Mouse (Mus musculus) heart, embryonic 16.5 days (tissue): ENCODE results near the gene Olfr1101. TPM values are rescaled to one million over a fixed set of nuclear protein-coding genes. Genes with fewer than 3 reads are reported as not detected.

Experiments used
- ATAC-seq: fragments of 200-750 bp; cut with Nextera tagmentation; replicated peaks from 2 replicates; pipeline ENCODE4 v1.8.0; 2017; ENCODE audit warnings: moderate number of reproducible peaks; ENCODE audit not compliant: insufficient read depth, low FRiP score; ENCODE audit errors: extremely low read depth
- H3K27ac ChIP-seq: fragments of 300-500 bp; sonication (generic); 2 replicates; pipeline ENCODE4 v1.5.1; 2014; ENCODE audit warnings: mild to moderate bottlenecking, low read length, control low read depth, moderate library complexity
- H3K27me3 ChIP-seq: fragments of 300-500 bp; sonication (generic); 2 replicates; pipeline ENCODE4 v1.6.1; 2014; ENCODE audit warnings: low read length, mixed read lengths; ENCODE audit not compliant: control insufficient read depth, insufficient read depth
- H3K36me3 ChIP-seq: fragments of 300-500 bp; sonication (generic); 2 replicates; pipeline ENCODE4 v1.6.1; 2014; ENCODE audit not compliant: control insufficient read depth, insufficient read depth
- H3K4me1 ChIP-seq: fragments of 300-500 bp; sonication (generic); 2 replicates; pipeline ENCODE4 v1.6.1; 2014; ENCODE audit warnings: low read length, mixed read lengths; ENCODE audit not compliant: control insufficient read depth, insufficient read depth
- H3K4me2 ChIP-seq: fragments of 300-500 bp; sonication (generic); 2 replicates; pipeline ENCODE4 v1.6.1; 2014; ENCODE audit warnings: low read depth, mild to moderate bottlenecking, control low read depth, low read length
- H3K4me3 ChIP-seq: fragments of 300-500 bp; sonication (generic); 2 replicates; pipeline ENCODE4 v1.5.1; 2014; ENCODE audit warnings: mild to moderate bottlenecking, control low read depth, low read length
- H3K9ac ChIP-seq: fragments of 300-500 bp; sonication (generic); 2 replicates; pipeline ENCODE4 v1.6.1; 2014; ENCODE audit warnings: low read length, control low read depth
- H3K9me3 ChIP-seq: fragments of 300-500 bp; sonication (generic); replicated peaks from 2 replicates; pipeline ENCODE4 v1.6.1; 2016; ENCODE audit warnings: low read length; ENCODE audit not compliant: control insufficient read depth
- whole genome bisulfite sequencing: fragments of 180-500 bp; shearing (Covaris S2); extraction: QIAGEN DNeasy Blood & Tissue Kit; methylation state at CpG from one replicate; pipeline ENCODE4 v1.1.7; 2014; 5-methylcytosine and 5-hydroxymethylcytosine counted together
- polyA plus RNA-seq: library from polyadenylated mRNA; unstranded; fragments of >200 nt; fragmentation: Nextera tagmentation; extraction: Ambion mirVana; gene quantifications from 2 replicates; pipeline ENCODE4 v1.2.1, GENCODE M21; 2015

Olfr1101 gene
- not detected in 2 replicates for polyA plus RNA-seq

GRCm38 (mm10) chr2:86991121-86991520 is at the start of gene Olfr1101:
Gene Olfr1101 (minus strand): TSS chr2:86991221.
- no peak for ATAC-seq
- 67% methylated on average over 3 of the region's 3 CpGs for WGBS
- no peaks in the 10 kb centered on the region for H3K36me3 ChIP-seq
- H3K4me3 ChIP-seq, result no peak within 1 kb of the TSS
- no peaks in the 10 kb centered on the region for H3K4me1 ChIP-seq
- H3K27me3 ChIP-seq, result no peaks in the 10 kb centered on the region
- H3K9ac ChIP-seq, result no peak within 1 kb of the TSS
- no peak within 1 kb of the TSS for H3K4me2 ChIP-seq
- H3K9me3 ChIP-seq, result no peaks in the 10 kb centered on the region
- H3K27ac ChIP-seq, result no peak within 1 kb of the TSS

DNA sequence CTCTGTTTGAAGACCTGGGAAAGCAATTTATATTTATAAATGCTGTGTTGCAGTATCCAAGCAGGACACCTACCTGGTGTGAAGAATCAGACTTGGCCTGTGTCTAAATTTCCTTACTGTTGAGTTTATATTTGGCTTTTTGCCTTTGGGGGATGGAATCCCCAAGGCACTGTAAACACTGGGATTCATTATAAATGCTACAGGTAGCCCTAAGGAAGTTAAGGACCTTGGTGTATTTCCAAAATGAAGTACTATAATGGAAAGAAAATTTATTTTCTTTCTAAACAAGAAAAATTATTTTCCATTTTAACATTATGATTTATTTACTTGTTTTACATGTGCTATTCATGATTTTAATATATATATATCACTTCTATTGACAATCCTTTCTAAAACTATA is 45.4 kb upstream of the Olfr1101 start, which contains the start of gene Olfr1105:
TSS of gene Olfr1105 (minus strand) at position 101 of the 400 bp plus-strand sequence.
- ATAC-seq, result no peak
- no peaks in the 10 kb centered on the region for H3K36me3 ChIP-seq
- no peaks in the 10 kb centered on the region for H3K9me3 ChIP-seq
- no peaks in the 10 kb centered on the region for H3K27me3 ChIP-seq
- H3K4me3 ChIP-seq, result no peak within 1 kb of the TSS
- H3K9ac ChIP-seq, result no peak within 1 kb of the TSS
- no peak within 1 kb of the TSS for H3K27ac ChIP-seq
- H3K4me1 ChIP-seq, result no peaks in the 10 kb centered on the region
- H3K4me2 ChIP-seq, result no peak within 1 kb of the TSS

DNA sequence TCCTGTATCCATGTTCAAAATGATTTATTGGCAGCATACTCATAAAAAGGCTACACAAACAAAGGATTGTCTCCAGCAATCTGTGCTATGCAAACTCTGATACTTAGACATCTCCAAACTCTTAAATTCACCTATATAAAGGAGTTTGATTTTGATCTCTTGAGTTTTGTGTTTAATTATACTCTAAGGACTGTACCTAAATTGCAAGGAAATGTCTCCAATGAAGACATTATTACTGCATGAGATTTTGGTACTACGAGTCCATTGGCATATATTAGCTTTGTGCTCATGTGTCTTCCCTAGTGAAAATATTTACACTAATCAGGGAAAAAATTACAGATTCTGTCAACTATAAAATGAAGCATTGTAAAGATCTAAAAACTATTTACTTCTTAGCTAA is 36.0 kb upstream of the Olfr1101 start, which contains the start of gene Olfr1104:
TSS of gene Olfr1104 (minus strand) at position 101 of the 400 bp plus-strand sequence.
- no peak for ATAC-seq
- H3K4me2 ChIP-seq, result no peak within 1 kb of the TSS
- no peak within 1 kb of the TSS for H3K4me3 ChIP-seq
- no peak within 1 kb of the TSS for H3K9ac ChIP-seq
- no peaks in the 10 kb centered on the region for H3K27me3 ChIP-seq
- 76% methylated on average over 1 of the region's 1 CpGs for WGBS
- no peaks in the 10 kb centered on the region for H3K9me3 ChIP-seq
- H3K27ac ChIP-seq, result no peak within 1 kb of the TSS
- H3K4me1 ChIP-seq, result no peaks in the 10 kb centered on the region
- H3K36me3 ChIP-seq, result no peaks in the 10 kb centered on the region

DNA sequence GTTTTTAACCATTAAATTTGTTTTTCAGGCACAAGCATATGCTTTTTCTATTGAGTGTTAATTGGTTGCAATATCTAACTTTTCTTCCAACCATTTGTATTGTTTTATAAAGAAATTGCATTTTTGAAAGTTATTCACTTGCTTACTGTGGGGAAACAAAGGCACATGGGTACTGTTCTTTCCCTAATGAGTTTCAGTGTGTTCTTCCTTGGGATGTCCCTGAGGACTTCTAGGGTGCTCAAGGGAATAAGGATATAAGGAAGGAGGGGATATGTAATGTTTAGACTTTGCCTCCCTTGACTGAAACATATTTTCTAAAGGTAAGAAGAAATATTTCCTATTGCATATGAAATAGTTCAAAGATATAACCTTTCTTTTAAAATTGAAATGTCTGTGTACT is 7.1 kb upstream of the Olfr1101 start, which contains the start of gene Olfr1102:
TSS of gene Olfr1102 (plus strand) at position 301 of the 400 bp plus-strand sequence.
- H3K27me3 ChIP-seq, result no peaks in the 10 kb centered on the region
- no peak within 1 kb of the TSS for H3K4me3 ChIP-seq
- H3K27ac ChIP-seq, result no peak within 1 kb of the TSS
- no peak within 1 kb of the TSS for H3K4me2 ChIP-seq
- no peaks in the 10 kb centered on the region for H3K9me3 ChIP-seq
- H3K36me3 ChIP-seq, result no peaks in the 10 kb centered on the region
- ATAC-seq, result no peak
- no peak within 1 kb of the TSS for H3K9ac ChIP-seq
- no peaks in the 10 kb centered on the region for H3K4me1 ChIP-seq

- H3K27ac ChIP-seq, result no peak within 1 kb of the TSS
- no peaks in the 10 kb centered on the region for H3K27me3 ChIP-seq
- ATAC-seq, result no peak
- H3K9ac ChIP-seq, result no peak within 1 kb of the TSS
- H3K4me2 ChIP-seq, result no peak within 1 kb of the TSS
- 67% methylated on average over 3 of the region's 3 CpGs for WGBS
- H3K4me1 ChIP-seq, result no peaks in the 10 kb centered on the region
- no peaks in the 10 kb centered on the region for H3K9me3 ChIP-seq
- H3K4me3 ChIP-seq, result no peak within 1 kb of the TSS
- no peaks in the 10 kb centered on the region for H3K36me3 ChIP-seq
These were observed 11.2 kb downstream of the Olfr1101 start, which contains the start of gene Olfr1100 for GRCm38 (mm10) chr2:86979854-86980253. Gene Olfr1100 (minus strand): TSS chr2:86979954.

GRCm38 (mm10) chr2:86960593-86960992 is 30.4 kb downstream of the Olfr1101 start, which contains the start of gene Olfr1099:
Gene Olfr1099 (minus strand): TSS chr2:86960693.
- no peak within 1 kb of the TSS for H3K27ac ChIP-seq
- no peaks in the 10 kb centered on the region for H3K9me3 ChIP-seq
- no peak for ATAC-seq
- H3K9ac ChIP-seq, result no peak within 1 kb of the TSS
- no peaks in the 10 kb centered on the region for H3K36me3 ChIP-seq
- H3K4me2 ChIP-seq, result no peak within 1 kb of the TSS
- 85% methylated on average over 1 of the region's 1 CpGs for WGBS
- no peaks in the 10 kb centered on the region for H3K4me1 ChIP-seq
- H3K4me3 ChIP-seq, result no peak within 1 kb of the TSS
- H3K27me3 ChIP-seq, result no peaks in the 10 kb centered on the region

Other genes starting within 250 kb of the Olfr1101 start
- gene Olfr1090, start 232.2 kb downstream of the Olfr1101 start, polyA plus RNA-seq, result not detected in 2 replicates
- not detected in 2 replicates for gene Olfr1093, start 208.7 kb downstream of the Olfr1101 start, polyA plus RNA-seq
- gene Olfr141, start 181.2 kb downstream of the Olfr1101 start, polyA plus RNA-seq, result not detected in 2 replicates
- gene Olfr1094, start 166.6 kb downstream of the Olfr1101 start, polyA plus RNA-seq, result not detected in 2 replicates
- gene Olfr1095, start 139.5 kb downstream of the Olfr1101 start, polyA plus RNA-seq, result not detected in 2 replicates
- not detected in 2 replicates for gene Gm13723, start 116.4 kb downstream of the Olfr1101 start, polyA plus RNA-seq
- gene Olfr1097, start 99.0 kb downstream of the Olfr1101 start, polyA plus RNA-seq, result not detected in 2 replicates
- not detected in 2 replicates for gene Olfr1098, start 66.7 kb downstream of the Olfr1101 start, polyA plus RNA-seq
- not detected in 2 replicates for gene Olfr1099, start 30.5 kb downstream of the Olfr1101 start, polyA plus RNA-seq
- gene Olfr1100, start 11.3 kb downstream of the Olfr1101 start, polyA plus RNA-seq, result not detected in 2 replicates
- gene Olfr1102, start 7.2 kb upstream of the Olfr1101 start, polyA plus RNA-seq, result not detected in 2 replicates
- gene Olfr1104, start 35.9 kb upstream of the Olfr1101 start, polyA plus RNA-seq, result not detected in 2 replicates
- gene Olfr1105, start 45.3 kb upstream of the Olfr1101 start, polyA plus RNA-seq, result not detected in 2 replicates
- not detected in 2 replicates for gene Olfr1106, start 61.1 kb upstream of the Olfr1101 start, polyA plus RNA-seq
- gene Olfr1107, start 84.6 kb upstream of the Olfr1101 start, polyA plus RNA-seq, result not detected in 2 replicates
- gene Olfr1109, start 104.8 kb upstream of the Olfr1101 start, polyA plus RNA-seq, result not detected in 2 replicates
- gene Olfr259, start 123.3 kb upstream of the Olfr1101 start, polyA plus RNA-seq, result not detected in 2 replicates
- not detected in 2 replicates for gene Olfr1110, start 149.1 kb upstream of the Olfr1101 start, polyA plus RNA-seq
- gene Olfr1111, start 161.4 kb upstream of the Olfr1101 start, polyA plus RNA-seq, result not detected in 2 replicates
- gene Olfr1112, start 196.6 kb upstream of the Olfr1101 start, polyA plus RNA-seq, result not detected in 2 replicates
- gene Olfr1113, start 217.7 kb upstream of the Olfr1101 start, polyA plus RNA-seq, result not detected in 2 replicates